Mouse (Mus musculus) cerebral cortex, adult 2 months (tissue): Measurements from ENCODE around the gene H2-M3.

Experiments
- WGBS: fragments of 180-500 bp; shearing (Covaris S2); methylation state at CpG from one replicate; pipeline ENCODE4 v1.1.7; 2018; 5-methylcytosine and 5-hydroxymethylcytosine counted together

The H2-M3 gene

DNA sequence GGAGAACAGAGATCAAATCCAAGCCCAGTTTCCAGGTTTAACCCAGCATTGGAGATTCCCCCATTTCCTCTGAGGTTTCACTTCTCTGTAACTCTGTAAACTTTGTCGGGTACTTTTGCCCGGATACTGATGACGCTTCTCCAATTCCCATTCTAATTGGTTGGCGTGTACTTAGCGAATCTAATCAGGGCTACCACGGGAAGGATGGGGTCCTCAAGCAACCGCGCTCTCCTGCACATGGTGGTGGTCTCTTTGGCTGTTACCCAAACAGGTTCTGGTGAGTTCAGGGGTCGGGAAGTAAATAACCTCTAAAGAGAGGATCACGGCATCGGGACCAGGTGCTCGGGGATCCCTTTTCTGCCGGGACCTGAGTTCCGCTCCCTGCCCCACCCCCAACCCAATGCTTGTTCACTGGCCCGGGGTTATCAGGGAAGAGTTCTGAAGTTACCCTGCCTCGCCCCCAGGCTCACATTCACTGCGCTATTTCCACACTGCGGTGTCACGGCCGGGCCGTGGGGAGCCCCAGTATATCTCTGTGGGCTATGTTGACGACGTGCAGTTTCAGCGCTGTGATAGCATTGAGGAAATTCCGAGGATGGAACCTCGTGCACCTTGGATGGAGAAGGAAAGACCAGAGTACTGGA, at the start of gene H2-M3:
TSS of gene H2-M3 (plus strand) at position 163 of the 644 bp plus-strand sequence.
- 2% methylated on average over 26 of the region's 26 CpGs for WGBS

DNA sequence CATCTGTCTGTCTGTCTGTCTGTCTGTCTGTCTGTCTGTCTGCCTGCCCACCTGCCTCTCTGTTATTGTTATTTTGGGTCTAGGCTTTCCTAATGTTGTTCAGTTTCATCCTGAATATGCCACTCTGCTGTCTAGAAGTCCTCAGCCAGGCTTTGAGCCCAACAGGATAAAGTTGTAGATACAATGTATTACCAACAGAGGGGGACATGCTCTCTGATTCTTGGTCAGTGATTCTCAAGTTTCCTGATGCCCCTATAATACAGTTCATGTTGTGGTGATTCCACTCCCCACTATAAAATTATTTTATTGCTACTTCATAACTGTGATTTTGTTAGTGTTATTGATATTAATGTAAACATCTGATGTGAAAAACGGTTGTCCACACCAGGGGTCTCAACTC, 48.1 kb upstream of the H2-M3 start:
- WGBS: 28% methylated on average over 1 of the region's 1 CpGs

DNA sequence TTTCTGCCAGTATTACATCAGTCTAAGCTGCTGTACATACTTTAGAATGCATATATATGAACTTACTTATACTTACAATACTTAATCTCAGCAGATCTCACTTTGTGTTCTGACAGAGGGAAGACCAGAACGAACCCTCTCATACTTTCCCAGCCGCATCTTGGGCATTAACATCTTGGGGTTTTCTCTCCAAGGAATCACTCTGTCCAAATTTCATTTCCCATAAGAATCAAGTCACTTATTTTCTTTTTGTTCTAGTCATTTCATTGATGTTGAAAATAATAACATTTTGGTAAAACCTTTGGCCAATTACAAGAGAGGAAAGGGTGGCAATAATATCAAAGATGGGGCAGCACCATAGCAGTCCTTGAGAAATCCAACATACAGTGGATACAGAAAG, 32.8 kb upstream of the H2-M3 start, which contains the start of gene Olfr97:
TSS of gene Olfr97 (minus strand) at position 101 of the 400 bp plus-strand sequence.
- WGBS: 93% methylated on average over 2 of the region's 2 CpGs

DNA sequence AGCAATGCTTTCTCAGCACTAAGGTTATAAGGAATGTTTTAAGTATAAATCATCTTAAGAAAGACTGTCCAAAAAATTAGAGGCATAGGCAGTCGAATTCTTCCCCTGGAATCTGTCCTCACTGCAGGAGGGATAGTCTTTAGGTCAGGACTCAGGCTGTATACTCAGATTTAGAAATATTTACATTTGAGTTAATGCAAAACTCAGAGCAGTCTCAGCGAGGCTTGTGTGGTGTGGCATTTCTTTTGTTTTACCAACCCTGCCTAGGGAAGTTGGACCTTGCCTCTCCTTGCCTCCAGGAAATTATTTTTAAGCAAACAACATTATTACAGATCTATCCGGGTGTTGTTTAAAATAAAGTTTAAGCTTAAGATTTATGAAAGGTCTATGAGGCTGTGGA, 27.8 kb upstream of the H2-M3 start:
- WGBS: 72% methylated on average over 3 of the region's 3 CpGs

DNA sequence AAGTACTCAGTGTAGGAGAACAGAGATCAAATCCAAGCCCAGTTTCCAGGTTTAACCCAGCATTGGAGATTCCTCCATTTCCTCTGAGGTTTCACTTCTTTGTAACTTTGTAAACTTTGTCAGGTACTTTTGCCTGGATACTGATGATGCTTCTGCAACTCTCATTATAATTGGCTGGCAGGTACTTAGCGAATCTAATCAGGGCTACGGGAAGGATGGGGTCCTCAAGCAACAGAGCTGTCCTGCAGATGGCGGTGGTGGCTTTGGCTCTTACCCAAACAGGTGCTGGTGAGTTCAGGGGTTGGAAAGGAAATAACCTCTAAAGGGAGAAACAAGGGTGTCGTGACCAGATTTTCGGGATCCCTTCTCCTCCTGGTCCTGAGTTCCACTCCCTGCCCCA, 23.3 kb upstream of the H2-M3 start:
- WGBS: 25% methylated on average over 5 of the region's 5 CpGs

DNA sequence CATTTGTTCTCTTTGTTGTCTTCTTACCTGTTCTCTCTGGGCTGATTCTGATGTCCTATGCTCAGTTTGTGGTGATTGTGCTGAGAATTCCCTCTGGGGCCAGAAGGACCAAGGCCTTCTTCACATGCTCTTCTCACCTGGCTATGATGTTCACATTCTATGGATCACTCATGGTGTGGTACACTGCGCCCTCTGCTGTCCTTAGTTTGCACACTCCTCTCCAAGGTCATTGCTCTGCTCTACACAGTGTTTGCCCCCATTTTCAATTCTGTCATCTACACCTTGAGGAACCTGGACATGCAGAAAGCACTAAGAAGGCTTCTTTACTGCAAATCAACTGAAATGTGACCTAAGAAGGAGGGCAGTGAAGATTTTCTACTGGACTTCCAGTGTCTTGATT, 19.5 kb upstream of the H2-M3 start:
- WGBS: 33% methylated on average over 1 of the region's 1 CpGs

DNA sequence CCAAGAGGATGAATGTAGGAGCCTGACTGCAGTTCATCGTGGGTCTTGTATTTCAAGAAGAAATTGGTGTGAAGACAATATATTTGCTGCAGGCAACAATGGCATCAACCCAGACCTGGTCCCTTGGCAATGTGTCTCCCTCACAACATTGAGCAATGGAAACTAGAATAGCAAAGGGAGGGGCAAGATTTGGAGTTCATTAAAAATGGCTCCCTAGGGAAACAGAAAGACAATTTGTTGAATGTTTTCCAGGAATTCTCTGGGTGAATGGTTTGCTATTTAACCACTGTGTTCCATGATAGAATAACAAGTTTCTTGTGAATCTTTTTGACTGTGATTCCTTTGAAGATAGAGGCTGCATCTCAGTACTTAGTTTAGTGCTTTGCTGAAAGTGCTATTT, 6.4 kb upstream of the H2-M3 start, which contains the start of gene Olfr98:
TSS of gene Olfr98 (minus strand) at position 124 of the 400 bp plus-strand sequence.
- 69% methylated on average over 1 of the region's 1 CpGs for WGBS

DNA sequence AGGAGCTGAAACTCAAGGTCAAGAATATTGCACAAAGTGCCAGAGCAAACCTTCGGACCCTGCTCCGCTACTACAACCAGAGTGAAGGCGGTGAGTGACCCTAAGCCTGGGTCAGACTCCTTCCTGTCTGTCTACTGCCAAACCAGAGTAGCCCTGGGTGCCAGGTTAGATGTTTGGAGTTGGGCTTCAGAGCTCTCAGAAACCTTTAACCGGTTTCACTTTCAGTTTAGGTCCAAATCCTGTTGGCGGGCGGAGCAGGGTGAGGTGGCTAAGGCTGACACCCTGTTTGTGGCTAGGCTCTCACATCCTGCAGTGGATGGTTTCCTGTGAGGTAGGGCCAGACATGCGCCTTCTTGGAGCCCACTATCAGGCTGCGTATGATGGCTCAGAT, 677 bp downstream of the H2-M3 start:
- 59% methylated on average over 8 of the region's 8 CpGs for WGBS

DNA sequence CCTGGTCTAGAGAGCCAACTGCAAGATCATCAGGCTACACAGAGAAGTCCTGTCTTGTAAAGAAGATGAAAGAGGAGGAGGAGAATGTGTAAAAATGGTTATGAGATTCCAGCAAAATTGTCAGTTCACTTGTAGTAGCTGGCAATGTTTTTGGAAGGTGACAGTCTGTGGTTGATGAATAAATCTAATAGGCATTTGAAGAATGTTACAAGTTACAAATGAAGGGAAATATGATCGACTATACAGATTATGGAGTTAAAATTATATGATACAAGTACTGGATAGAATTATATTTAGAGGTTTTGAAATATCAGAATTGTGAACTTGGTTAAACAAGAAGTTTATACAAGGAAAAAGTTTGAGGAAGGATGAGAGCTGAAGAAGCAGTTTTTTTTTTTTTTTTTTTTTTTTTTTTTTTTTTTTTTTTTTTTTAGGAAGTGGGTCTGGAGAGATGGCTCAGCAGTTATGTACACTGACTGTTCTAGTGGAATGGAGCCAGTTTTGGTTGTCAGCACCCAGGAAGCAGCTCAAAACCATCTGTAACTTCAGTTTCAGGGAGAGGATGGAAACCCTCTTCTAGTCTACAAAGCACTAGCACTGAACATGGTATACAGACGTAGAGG, 5.7 kb downstream of the H2-M3 start:
- WGBS: 84% methylated on average over 2 of the region's 2 CpGs

DNA sequence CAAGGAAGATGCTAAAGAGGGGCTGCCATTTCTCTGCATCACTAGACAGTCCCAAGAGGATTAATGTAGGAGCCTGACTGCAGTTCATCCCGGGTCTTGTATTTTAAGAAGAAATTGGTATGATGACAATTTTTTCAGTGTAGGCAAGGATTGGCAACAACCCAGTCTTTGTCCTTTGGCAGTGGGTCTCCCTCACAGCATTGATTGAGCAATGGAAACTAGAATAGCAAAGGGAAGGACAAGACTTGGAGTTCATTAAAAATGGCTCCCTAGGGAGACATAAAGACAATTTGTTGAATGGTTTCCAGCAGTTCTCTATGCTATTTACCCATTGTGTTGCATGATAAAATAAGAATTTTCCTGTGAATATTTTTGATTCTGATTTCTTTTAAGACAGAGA, 10.3 kb downstream of the H2-M3 start:
- WGBS: 60% methylated on average over 1 of the region's 1 CpGs

DNA sequence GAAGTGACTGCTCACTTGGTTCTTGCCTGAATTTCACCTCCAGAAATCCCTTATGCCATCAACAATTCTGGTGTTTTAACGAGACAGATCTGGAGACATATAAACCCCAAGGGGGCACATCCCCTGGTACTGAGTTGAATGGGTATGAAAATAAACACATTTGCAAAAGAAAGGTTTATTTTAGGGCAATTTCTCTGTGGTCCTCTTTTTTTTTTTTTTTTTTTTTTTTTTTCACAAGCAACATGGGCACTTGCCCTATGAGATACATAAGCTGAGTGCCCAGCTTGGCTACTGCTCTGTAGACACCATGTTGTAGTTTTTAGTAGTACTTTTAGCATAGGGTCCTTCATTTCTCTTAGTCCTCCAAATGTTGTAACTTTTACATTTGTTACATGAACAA, 13.3 kb downstream of the H2-M3 start, which contains the start of gene Olfr99:
TSS of gene Olfr99 (minus strand) at position 101 of the 400 bp plus-strand sequence.
- WGBS: 81% methylated on average over 1 of the region's 1 CpGs

DNA sequence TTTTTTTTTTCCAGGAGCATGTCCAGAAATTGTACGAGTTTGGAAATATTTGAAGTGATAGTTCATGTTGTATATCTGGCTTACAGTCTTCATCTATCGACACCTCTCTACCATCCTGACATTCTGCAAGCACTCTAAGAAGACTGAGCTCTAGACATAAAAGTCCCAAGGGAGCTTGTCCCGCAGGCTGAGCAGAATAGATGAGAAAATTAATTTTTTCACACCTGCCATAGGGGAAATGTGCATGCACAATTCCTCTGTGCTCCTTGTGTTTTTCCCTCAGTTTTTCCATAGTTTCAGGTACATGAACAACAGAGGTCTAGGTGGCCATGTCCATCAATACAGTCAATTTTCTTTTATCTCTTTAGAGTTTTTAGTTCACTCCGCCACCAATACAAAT, 34.2 kb downstream of the H2-M3 start, which contains the start of gene Olfr101:
TSS of gene Olfr101 (minus strand) at position 101 of the 400 bp plus-strand sequence.
- 84% methylated on average over 4 of the region's 4 CpGs for WGBS

DNA sequence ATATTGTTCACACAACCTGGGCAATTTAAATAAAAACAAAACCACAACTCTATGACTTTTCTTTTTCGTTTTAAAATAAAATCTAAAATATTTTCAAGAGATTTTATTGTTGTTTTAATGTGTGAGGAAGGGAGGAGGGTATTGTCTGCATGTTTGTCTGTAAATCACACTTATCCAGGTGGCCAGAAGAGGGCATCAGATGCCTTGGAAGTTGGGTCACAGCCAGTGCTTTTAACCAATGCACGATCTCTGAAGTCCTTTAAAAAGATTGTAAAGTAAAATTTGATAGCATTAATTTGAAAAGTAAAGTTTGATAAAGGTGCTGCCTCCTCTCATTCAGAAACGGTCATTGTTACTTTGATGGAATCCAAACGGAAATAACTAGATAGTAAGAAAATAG, 38.5 kb downstream of the H2-M3 start:
- 44% methylated on average over 4 of the region's 4 CpGs for WGBS

DNA sequence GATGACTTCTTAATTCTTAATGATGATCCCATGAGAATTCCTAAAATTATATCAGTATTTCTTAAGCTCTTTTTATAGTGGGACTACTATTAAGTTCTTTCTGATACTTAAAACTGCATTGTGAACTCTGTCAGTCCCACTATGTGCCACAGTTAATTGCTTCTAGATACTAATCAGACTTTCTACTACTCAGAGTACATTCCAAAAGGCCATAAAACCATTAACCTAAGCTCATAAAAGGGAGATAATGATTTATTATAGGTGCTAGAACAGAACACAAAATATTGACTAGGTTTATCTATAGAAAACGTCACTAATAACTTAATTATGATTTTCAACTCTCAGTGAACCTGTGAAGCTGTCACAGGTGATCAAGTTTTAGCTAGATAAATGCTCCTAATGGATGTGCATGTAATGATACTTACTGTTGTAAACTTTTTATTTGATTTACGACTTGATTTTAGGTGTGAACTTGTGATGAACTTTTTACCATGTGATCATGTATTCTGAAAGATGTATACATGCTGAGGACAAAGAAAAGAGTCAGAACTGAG, 40.2 kb downstream of the H2-M3 start:
- WGBS: 55% methylated on average over 2 of the region's 2 CpGs

DNA sequence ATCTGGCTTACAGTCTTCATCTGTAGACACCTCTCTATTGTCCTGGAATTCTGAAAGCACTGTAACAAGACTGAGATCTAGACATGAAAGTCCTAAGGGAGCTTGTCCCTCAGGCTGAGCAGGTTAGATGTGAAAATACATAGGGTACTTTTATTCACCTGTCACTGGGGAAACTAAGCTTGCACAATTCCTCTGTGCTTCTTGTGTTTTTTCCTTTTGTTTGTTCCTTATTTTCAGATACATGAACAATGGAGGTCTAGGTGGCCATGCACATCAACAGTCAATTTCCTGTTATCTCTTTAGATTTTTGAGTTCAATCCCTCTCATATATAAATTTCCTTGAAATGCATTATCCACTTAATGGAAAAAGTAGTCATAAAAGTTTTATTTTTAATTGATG, 46.9 kb downstream of the H2-M3 start, which contains the start of gene Olfr102:
TSS of gene Olfr102 (minus strand) at position 101 of the 400 bp plus-strand sequence.

